Mouse (Mus musculus) liver, adult 2 months (tissue): ENCODE data around the gene Rpgrip1l. TPM values are rescaled to one million over a fixed set of nuclear protein-coding genes. Genes with fewer than 3 reads are reported as not detected.
A peak's percentile ranks its signal among the peaks of the same experiment; 100 is the strongest.

Source experiments
- DNase-seq: peaks from one replicate; pipeline ENCODE4 v3.0.0-alpha.2; 2011; ENCODE audit warnings: low read depth, low spot score; ENCODE audit errors: extremely low read depth
- H3K27ac ChIP-seq: fragments of 200-500 bp; replicated peaks from 2 replicates; pipeline ENCODE4 v1.5.1; 2012; ENCODE audit warnings: low read depth, mild to moderate bottlenecking, control low read depth, inconsistent platforms, low read length; ENCODE audit not compliant: insufficient read depth
- H3K27me3 ChIP-seq: fragments of 200-500 bp; 2 replicates; pipeline ENCODE4 v1.6.1; 2012; ENCODE audit warnings: mild to moderate bottlenecking, moderate library complexity, low read length, inconsistent platforms; ENCODE audit not compliant: control insufficient read depth, insufficient read depth
- H3K36me3 ChIP-seq: fragments of 200-500 bp; 2 replicates; pipeline ENCODE4 v1.6.1; 2012; ENCODE audit warnings: low read length, inconsistent platforms; ENCODE audit not compliant: control insufficient read depth, insufficient read depth
- H3K4me1 ChIP-seq: fragments of 200-500 bp; 2 replicates; pipeline ENCODE4 v1.6.1; 2011; ENCODE audit warnings: low read length; ENCODE audit not compliant: control insufficient read depth, insufficient read depth
- H3K4me3 ChIP-seq: fragments of 200-500 bp; 2 replicates; pipeline ENCODE4 v1.5.1; 2011; ENCODE audit warnings: low read depth, mild to moderate bottlenecking, control low read depth, low read length, moderate library complexity; ENCODE audit not compliant: insufficient read depth
- H3K79me2 ChIP-seq: fragments of 200-500 bp; 2 replicates; pipeline ENCODE4 v1.6.1; 2012; ENCODE audit warnings: inconsistent platforms, mild to moderate bottlenecking, low read length, moderate library complexity; ENCODE audit not compliant: control insufficient read depth, insufficient read depth
- H3K9ac ChIP-seq: fragments of 200-500 bp; 2 replicates; pipeline ENCODE4 v1.6.1; 2012; ENCODE audit warnings: low read depth, mild to moderate bottlenecking, control low read depth, inconsistent platforms, low read length
- CTCF ChIP-seq: fragments of 200-500 bp; IDR thresholded peaks from 2 replicates; pipeline ENCODE4 v1.5.1; 2011; ENCODE audit warnings: low read depth, low read length, control low read depth
- POLR2A ChIP-seq: fragments of 200-500 bp; IDR thresholded peaks from 2 replicates; pipeline ENCODE4 v1.6.1; 2011; ENCODE audit warnings: low read length, control low read depth; ENCODE audit not compliant: insufficient read depth; ENCODE audit errors: extremely low read depth
- WGBS: fragments of 180-500 bp; shearing (Covaris S2); methylation state at CpG from one replicate; pipeline ENCODE4 v1.1.7; 2018; 5-methylcytosine and 5-hydroxymethylcytosine counted together
- polyA plus RNA-seq: library from polyadenylated mRNA; depleted of rRNA; stranded (reverse); fragments of >200 nt; gene quantifications from 2 replicates; pipeline ENCODE4 v1.2.3, GENCODE M21; 2012
- total RNA-seq: library from RNA; depleted of rRNA; stranded (reverse); fragments of >200 nt; gene quantifications from 2 replicates; pipeline ENCODE4 v1.2.3, GENCODE M21; 2014

Gene Rpgrip1l
- total and polyA plus RNA-seq, 2 experiments = 0.22 to 2.5 TPM

DNA sequence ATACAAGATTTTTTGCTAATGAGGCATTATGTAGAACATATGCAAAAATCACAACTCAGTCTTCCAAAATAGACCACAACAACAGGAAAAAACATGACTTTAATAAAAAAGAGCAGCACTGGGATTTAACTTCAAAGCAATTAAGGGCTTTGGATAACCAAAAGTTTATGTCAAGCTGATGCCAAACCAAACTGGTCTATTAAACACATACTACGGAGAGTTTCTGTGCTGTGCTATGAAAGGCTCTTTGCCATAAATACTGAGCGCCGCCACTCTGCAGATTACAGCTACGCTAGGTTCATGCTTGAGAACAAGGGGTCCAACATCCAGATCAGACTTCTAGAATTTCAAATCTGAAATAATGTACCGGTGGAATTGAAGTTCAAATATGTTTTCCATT is 17.3 kb downstream of the Rpgrip1l start:
- no peak for DNase-seq
- peaks cover 7% of the 10 kb centered on the region for H3K36me3 ChIP-seq
- no peak overlapping the region for H3K9ac ChIP-seq
- no peaks in the 10 kb centered on the region for H3K79me2 ChIP-seq
- H3K4me3 ChIP-seq = no peak overlapping the region
- TF ChIP-seq CTCF (no peak), POLR2A (no peak)
- H3K4me1 ChIP-seq = no peaks in the 10 kb centered on the region
- no peaks in the 10 kb centered on the region for H3K27me3 ChIP-seq
- H3K27ac ChIP-seq = no peak overlapping the region
- WGBS = 96% methylated on average over 5 of the region's 5 CpGs

DNA sequence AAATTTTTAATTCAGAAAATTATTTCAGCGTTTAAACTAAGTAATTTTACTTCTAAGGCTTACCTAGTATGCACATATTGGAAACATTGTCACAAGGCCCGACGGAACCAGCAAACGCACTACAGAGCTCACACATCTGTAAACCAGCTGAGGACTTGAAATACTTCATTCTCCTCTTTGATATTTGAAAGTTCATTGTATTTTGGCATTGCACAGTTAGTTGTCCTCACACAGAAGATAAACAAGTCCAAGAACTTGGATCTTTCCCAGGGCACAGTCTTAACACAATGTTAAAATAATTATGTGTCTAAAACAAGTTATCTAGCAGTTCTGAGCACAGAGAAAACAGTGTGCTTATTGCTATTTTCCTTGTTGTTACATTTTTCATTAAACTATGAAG is 22.5 kb downstream of the Rpgrip1l start:
- no peak overlapping the region for H3K27ac ChIP-seq
- no peaks in the 10 kb centered on the region for H3K27me3 ChIP-seq
- TF ChIP-seq CTCF = no peak
- no peak for TF ChIP-seq POLR2A
- H3K4me1 ChIP-seq = no peaks in the 10 kb centered on the region
- peak; percentile 20 for DNase-seq
- H3K9ac ChIP-seq = no peak overlapping the region
- H3K79me2 ChIP-seq = no peaks in the 10 kb centered on the region
- WGBS = 89% methylated on average over 4 of the region's 4 CpGs
- no peak overlapping the region for H3K4me3 ChIP-seq
- H3K36me3 ChIP-seq = 0 out of 2 replicates have a peak, but pooled peaks cover 2% of the 10 kb centered on the region

DNA sequence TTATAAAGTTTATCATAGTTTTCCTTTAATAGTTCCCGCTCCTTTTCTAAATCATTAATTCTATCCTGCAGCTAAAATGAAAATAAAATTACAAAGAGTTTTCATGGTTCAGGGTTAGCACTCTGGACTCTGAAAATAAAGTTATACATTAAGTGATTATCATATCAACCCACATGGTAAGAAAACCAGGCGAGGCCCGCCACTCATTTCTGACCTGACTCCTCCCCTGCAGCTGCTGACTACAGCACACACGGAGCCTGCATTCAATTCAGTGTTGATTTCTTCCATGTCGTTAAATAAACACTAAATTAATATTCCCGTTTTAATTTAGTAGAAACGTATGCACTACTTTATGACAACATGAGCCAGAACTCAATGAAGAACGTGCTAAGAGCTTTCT is 26.8 kb downstream of the Rpgrip1l start:
- TF ChIP-seq POLR2A = no peak

DNA sequence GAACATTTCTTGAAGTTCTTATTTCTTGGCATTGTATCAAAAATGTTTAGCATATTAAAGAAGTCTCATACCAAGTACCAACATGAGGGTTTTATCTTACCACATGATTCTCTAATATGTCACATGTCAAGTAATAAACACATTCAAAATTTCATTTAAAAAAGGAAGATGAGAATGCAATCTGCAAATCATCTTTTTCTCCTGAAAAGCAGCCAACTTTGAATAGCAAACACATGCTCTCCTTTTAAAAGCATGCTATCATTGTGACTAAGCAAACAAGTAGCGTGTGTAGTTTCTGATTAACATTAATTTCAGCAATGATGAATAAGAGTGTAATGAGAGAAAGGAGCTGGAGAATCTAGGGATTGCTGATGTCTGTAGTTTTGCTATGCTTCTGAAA is 29.2 kb downstream of the Rpgrip1l start:
- Histone ChIP-seq H3K27me3 (no peaks in the 10 kb centered on the region), H3K4me1 (no peaks in the 10 kb centered on the region), H3K9ac (no peak overlapping the region), H3K4me3 (no peak overlapping the region), H3K79me2 (no peaks in the 10 kb centered on the region), H3K27ac (no peak overlapping the region), H3K36me3 (0 out of 2 replicates have a peak, but pooled peaks cover 2% of the 10 kb centered on the region)
- 84% methylated on average over 1 of the region's 1 CpGs for WGBS
- TF ChIP-seq CTCF (no peak), POLR2A (no peak)
- DNase-seq = no peak

More for the DNA sequence above, 26.8 kb downstream of the Rpgrip1l start:
- WGBS = 95% methylated on average over 8 of the region's 8 CpGs
- no peak overlapping the region for H3K4me3 ChIP-seq
- DNase-seq = no peak
- H3K36me3 ChIP-seq = 0 out of 2 replicates have a peak, but pooled peaks cover 2% of the 10 kb centered on the region
- no peaks in the 10 kb centered on the region for H3K4me1 ChIP-seq
- no peak overlapping the region for H3K27ac ChIP-seq
- H3K79me2 ChIP-seq = no peaks in the 10 kb centered on the region
- no peaks in the 10 kb centered on the region for H3K27me3 ChIP-seq
- no peak overlapping the region for H3K9ac ChIP-seq

DNA sequence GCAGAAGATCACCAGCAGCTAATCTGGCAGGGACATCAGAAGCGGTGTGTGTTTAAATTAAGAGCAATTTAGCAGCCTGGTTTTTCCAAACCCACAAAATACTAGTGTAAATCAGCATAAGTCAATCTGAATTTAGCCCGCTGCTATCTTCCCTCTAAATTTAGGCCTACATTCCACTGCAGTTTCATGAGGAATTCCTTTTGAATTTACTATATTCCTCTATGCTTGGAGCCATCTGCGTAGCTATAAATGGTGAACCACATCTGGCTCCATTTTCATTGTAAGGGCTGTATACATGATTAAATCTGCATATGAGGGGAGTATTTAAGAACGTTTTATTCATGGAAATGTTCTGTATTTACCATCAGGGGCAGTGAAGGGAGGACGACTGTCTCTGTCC is 30.4 kb downstream of the Rpgrip1l start:
- DNase-seq = no peak
- Histone ChIP-seq H3K27ac (no peak overlapping the region), H3K27me3 (no peaks in the 10 kb centered on the region), H3K4me3 (no peak overlapping the region), H3K36me3 (0 out of 2 replicates have a peak, but pooled peaks cover 2% of the 10 kb centered on the region), H3K79me2 (no peaks in the 10 kb centered on the region), H3K9ac (no peak overlapping the region), H3K4me1 (no peaks in the 10 kb centered on the region)
- 92% methylated on average over 5 of the region's 5 CpGs for WGBS
- no peak for TF ChIP-seq CTCF
- TF ChIP-seq POLR2A = no peak

DNA sequence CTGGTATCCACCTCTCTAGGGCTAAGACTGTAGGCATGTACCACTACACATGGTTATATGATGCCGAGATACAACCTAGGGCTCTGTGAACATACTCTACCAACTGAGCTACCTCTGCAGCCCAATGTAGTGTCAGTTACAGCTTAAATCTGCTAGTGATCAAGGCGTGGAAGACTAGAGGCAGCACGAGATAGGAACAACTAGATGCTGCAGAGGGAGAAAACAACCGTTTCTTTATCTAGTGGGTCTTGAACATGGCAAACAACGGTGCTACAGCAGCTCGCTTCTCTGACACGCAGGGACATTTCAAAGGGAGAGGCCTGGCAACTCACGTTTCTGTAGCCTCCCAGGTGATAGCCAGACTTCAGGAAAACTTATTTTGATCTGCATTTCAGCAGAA is 31.5 kb downstream of the Rpgrip1l start:
- 91% methylated on average over 8 of the region's 8 CpGs for WGBS
- no peaks in the 10 kb centered on the region for H3K79me2 ChIP-seq
- H3K4me1 ChIP-seq = no peaks in the 10 kb centered on the region
- no peak for DNase-seq
- no peak overlapping the region for H3K4me3 ChIP-seq
- no peaks in the 10 kb centered on the region for H3K36me3 ChIP-seq
- no peak overlapping the region for H3K27ac ChIP-seq
- no peak overlapping the region for H3K9ac ChIP-seq
- no peaks in the 10 kb centered on the region for H3K27me3 ChIP-seq
- TF ChIP-seq POLR2A (no peak), CTCF (no peak)
